Comparison of ENCODE assay signal across 15 mouse cellular contexts in genomic region chr19:53727277-53727676, GRCm38 (mm10). TPM values are rescaled to one million over a fixed set of nuclear protein-coding genes. Genes with fewer than 3 reads are reported as not detected.
DNase-seq lines count a peak whose midpoint lies in the region; ATAC-seq and TF ChIP-seq lines count a peak whose summit lies in the region.
"Had no signal": no experiment of that assay in that cellular context is flagged by ENCODE, and none has a peak within 500 bp of the region (broad histone marks: within the 10 kb centered on the region; RNA-seq: fewer than 3 reads in every experiment).

No protein-coding gene starts in this region.

- H3K9ac ChIP-seq in heart, embryonic 12.5 days, result no peak overlapping the region
- H3K9ac ChIP-seq in lung, embryonic 16.5 days (ENCODE audit: low read length), result no peak overlapping the region
- H3K9ac ChIP-seq in liver, embryonic 11.5 days (ENCODE audit: low read depth, low read length), result no peak overlapping the region
- H3K9ac ChIP-seq: limb, embryonic 13.5 days had no signal

- no peak for TF ChIP-seq CTCF in E14TG2a.4 (conservative IDR thresholded peaks at IDR 0.05; ENCODE audit: low read length)

- H3K4me3 ChIP-seq in heart, embryonic 12.5 days, result no peak overlapping the region
- H3K4me3 ChIP-seq in E14TG2a.4 (replicated peaks; ENCODE audit: low read length), result peak overlapping the region; percentile 49; the same call in 1 of the 2 replicates
- no peak overlapping the region for H3K4me3 ChIP-seq in lung, embryonic 16.5 days (ENCODE audit: low read length)
- H3K4me3 ChIP-seq in liver, embryonic 11.5 days (ENCODE audit: low read depth, low read length), result no peak overlapping the region
- H3K4me3 ChIP-seq: erythroblast, embryonic 14.5 days; left cerebral cortex, adult 2 months; limb, embryonic 13.5 days had no signal

- H3K9me3 ChIP-seq in heart, embryonic 12.5 days (replicated peaks), result no peaks in the 10 kb centered on the region
- no peaks in the 10 kb centered on the region for H3K9me3 ChIP-seq in E14TG2a.4 (ENCODE audit: low read length)
- H3K9me3 ChIP-seq in lung, embryonic 16.5 days (ENCODE audit: control insufficient read depth, low read length), result no peaks in the 10 kb centered on the region
- H3K9me3 ChIP-seq in liver, embryonic 11.5 days (ENCODE audit: control insufficient read depth, low read length), result no peaks in the 10 kb centered on the region
- H3K9me3 ChIP-seq: limb, embryonic 13.5 days had no signal

- no peak overlapping the region for H3K4me2 ChIP-seq in heart, embryonic 12.5 days
- no peak overlapping the region for H3K4me2 ChIP-seq in lung, embryonic 16.5 days (ENCODE audit: low read depth, low read length)
- H3K4me2 ChIP-seq in liver, embryonic 11.5 days, result no peak overlapping the region

- 60% methylated on average over 4 of the region's 4 CpGs for WGBS in heart, embryonic 12.5 days
- 53% methylated on average over 4 of the region's 4 CpGs for WGBS in lung, embryonic 16.5 days
- WGBS in liver, embryonic 11.5 days, result 48% methylated on average over 4 of the region's 4 CpGs

- no peaks in the 10 kb centered on the region for H3K27me3 ChIP-seq in heart, embryonic 12.5 days (replicated peaks)
- H3K27me3 ChIP-seq in E14TG2a.4 (ENCODE audit: insufficient read depth, low read length), result peaks cover 9% of the 10 kb centered on the region
- no peaks in the 10 kb centered on the region for H3K27me3 ChIP-seq in lung, embryonic 16.5 days (ENCODE audit: control insufficient read depth, insufficient read depth, low read depth, low read length)
- H3K27me3 ChIP-seq in liver, embryonic 11.5 days (replicated peaks; ENCODE audit: control insufficient read depth, insufficient read depth, low read length), result no peaks in the 10 kb centered on the region
- H3K27me3 ChIP-seq: limb, embryonic 13.5 days had no signal

- intact Hi-C loops in heart, postnatal 25 days (cut with DNase I), result no loop called here

- peak overlapping the region; percentile 41 for H3K27ac ChIP-seq in heart, embryonic 12.5 days (ENCODE audit: poor library complexity, severe bottlenecking)
- no peak overlapping the region for H3K27ac ChIP-seq in lung, embryonic 16.5 days (ENCODE audit: low read length)
- no peak overlapping the region for H3K27ac ChIP-seq in liver, embryonic 11.5 days (ENCODE audit: low read depth, low read length)
- H3K27ac ChIP-seq: left cerebral cortex, adult 2 months; limb, embryonic 13.5 days; macrophage had no signal

- no peak for DNase-seq in heart, postnatal 25 days (ENCODE audit: low spot score)
- DNase-seq in WW6 (ENCODE audit: low read depth, low spot score), result peak; percentile 59
- DNase-seq in liver, embryonic 11.5 days (ENCODE audit: low spot score), result no peak
- no peak for DNase-seq in right cerebral cortex, postnatal 4 days
- DNase-seq in thymus, postnatal 4 days, result no peak
- DNase-seq: cerebellum, adult 11-12 months; thymus, adult 18-20 months had no signal

- no peak for ATAC-seq in heart, embryonic 12.5 days (ENCODE audit: insufficient number of reproducible peaks, low FRiP score)
- ATAC-seq in lung, embryonic 16.5 days (ENCODE audit: low read depth), result peak; percentile 60; the same call in 1 of the 2 replicates
- no peak for ATAC-seq in liver, embryonic 11.5 days (replicated peaks; ENCODE audit: low FRiP score)
- ATAC-seq: hindbrain, embryonic 16.5 days had no signal

- no peaks in the 10 kb centered on the region for H3K36me3 ChIP-seq in heart, embryonic 12.5 days
- no peaks in the 10 kb centered on the region for H3K36me3 ChIP-seq in E14TG2a.4 (ENCODE audit: insufficient read depth, low read length)
- no peaks in the 10 kb centered on the region for H3K36me3 ChIP-seq in lung, embryonic 16.5 days (ENCODE audit: control insufficient read depth, insufficient read depth, low read length)
- no peaks in the 10 kb centered on the region for H3K36me3 ChIP-seq in liver, embryonic 11.5 days (ENCODE audit: control insufficient read depth, insufficient read depth, low read length)
- H3K36me3 ChIP-seq: limb, embryonic 13.5 days had no signal

- peaks cover 79% of the 10 kb centered on the region for H3K4me1 ChIP-seq in heart, embryonic 12.5 days (replicated peaks)
- H3K4me1 ChIP-seq in E14TG2a.4 (replicated peaks; ENCODE audit: low read depth, low read length), result peaks cover 44% of the 10 kb centered on the region
- H3K4me1 ChIP-seq in lung, embryonic 16.5 days (replicated peaks; ENCODE audit: control insufficient read depth, insufficient read depth, low read length), result peaks cover 10% of the 10 kb centered on the region; the same call in 1 of the 2 replicates
- H3K4me1 ChIP-seq in liver, embryonic 11.5 days (replicated peaks; ENCODE audit: control insufficient read depth, insufficient read depth, low read length), result no peaks in the 10 kb centered on the region

RNA-seq across cellular contexts. Expression of gene Rbm20, which starts 50.2 kb away (rescaled TPM):
- 51.8 and 54.0 TPM in 2 replicates for polyA plus RNA-seq in heart, embryonic 12.5 days (2016; fragmentation: Nextera tagmentation; extraction: Ambion mirVana)
- 100 to 1,000 TPM; 203 to 227 TPM for total RNA-seq in heart, postnatal 25 days (2021)
- 1.5 and 1.9 TPM in 2 replicates for polyA plus RNA-seq in lung, embryonic 16.5 days (2015; fragmentation: Nextera tagmentation; extraction: Ambion mirVana)
- 0.35 and 0.37 TPM in 2 replicates for polyA plus RNA-seq in liver, embryonic 11.5 days (2014; fragmentation: Nextera tagmentation; extraction: Ambion mirVana)
- polyA plus RNA-seq: erythroblast, embryonic 14.5 days; macrophage had no signal

Comparison
In these comparisons a context has a peak if more than half of its experiments do, and no peak if none do; other contexts are left out.
1. RNA of gene Rbm20, which starts 50.2 kb away (polyA plus RNA-seq): 51.8 to 54.0 TPM in heart, embryonic 12.5 days; 1.5 to 1.9 TPM in lung, embryonic 16.5 days and 0.35 to 0.37 TPM in liver, embryonic 11.5 days; every median in the first group is over 10 times any median in the second.